Mouse (Mus musculus): ENCODE measurements around the gene Bcl6b. TPM values are rescaled to one million over a fixed set of nuclear protein-coding genes. Genes with fewer than 3 reads are reported as not detected.

Gene Bcl6b
- polyA plus RNA-seq, 1 experiment, result 1.6 TPM

- H3K27me3 ChIP-seq (ENCODE audit: control insufficient read depth, insufficient read depth, low read length), result no peaks in the 10 kb centered on the region
- DNase-seq, result no peak
- WGBS, result 77% methylated on average over 11 of the region's 11 CpGs
- peaks cover 15% of the 10 kb centered on the region for H3K4me1 ChIP-seq (replicated peaks; ENCODE audit: control insufficient read depth, insufficient read depth, low read length)
- no peaks in the 10 kb centered on the region for H3K36me3 ChIP-seq (ENCODE audit: control insufficient read depth, insufficient read depth, low read length)
- no peak overlapping the region for H3K27ac ChIP-seq (ENCODE audit: control insufficient read depth, insufficient read depth, low read length)
- TF ChIP-seq POLR2A (IDR thresholded peaks at IDR 0.05; ENCODE audit: control insufficient read depth, extremely low read depth, insufficient read depth, low read length, poor library complexity), result no peak
- no peak for TF ChIP-seq CTCF (IDR thresholded peaks at IDR 0.05; ENCODE audit: borderline replicate concordance, control insufficient read depth, extremely low read depth, insufficient read depth, low read length, poor library complexity)
- H3K4me3 ChIP-seq (ENCODE audit: control insufficient read depth, insufficient read depth, low read length), result no peak overlapping the region
Measured at GRCm38 (mm10) chr11:70242591-70242990, 13.0 kb upstream of the Bcl6b start.

- Histone ChIP-seq H3K4me1 (replicated peaks; ENCODE audit: control insufficient read depth, insufficient read depth, low read length) (peaks cover 21% of the 10 kb centered on the region), H3K36me3 (ENCODE audit: control insufficient read depth, insufficient read depth, low read length) (no peaks in the 10 kb centered on the region)
- 1% methylated on average over 32 of the region's 35 CpGs for WGBS
Measured at GRCm38 (mm10) chr11:70239541-70240279, 10.1 kb upstream of the Bcl6b start, which contains the start of the genes Gm21988 and Rnasek. Gene Gm21988 (minus strand): TSS chr11:70239830. Gene Rnasek (minus strand): TSS chr11:70239842.

GRCm38 (mm10) chr11:70238591-70239440, 9.2 kb upstream of the Bcl6b start:
- DNase-seq, result no peak
- H3K36me3 ChIP-seq (ENCODE audit: control insufficient read depth, insufficient read depth, low read length), result no peaks in the 10 kb centered on the region
- H3K27ac ChIP-seq (ENCODE audit: control insufficient read depth, insufficient read depth, low read length), result peak overlapping the region; percentile 76
- H3K4me1 ChIP-seq (replicated peaks; ENCODE audit: control insufficient read depth, insufficient read depth, low read length), result peaks cover 21% of the 10 kb centered on the region
- no peak for TF ChIP-seq CTCF (IDR thresholded peaks at IDR 0.05; ENCODE audit: borderline replicate concordance, control insufficient read depth, extremely low read depth, insufficient read depth, low read length, poor library complexity)
- TF ChIP-seq POLR2A (IDR thresholded peaks at IDR 0.05; ENCODE audit: control insufficient read depth, extremely low read depth, insufficient read depth, low read length, poor library complexity), result no peak
- no peaks in the 10 kb centered on the region for H3K27me3 ChIP-seq (ENCODE audit: control insufficient read depth, insufficient read depth, low read length)
- 13% methylated on average over 23 of the region's 23 CpGs for WGBS
- peak overlapping the region; percentile 96 for H3K4me3 ChIP-seq (ENCODE audit: control insufficient read depth, insufficient read depth, low read length)

More at GRCm38 (mm10) chr11:70239541-70240279, 10.1 kb upstream of the Bcl6b start, which contains the start of the genes Gm21988 and Rnasek:
- TF ChIP-seq CTCF (IDR thresholded peaks at IDR 0.05; ENCODE audit: borderline replicate concordance, control insufficient read depth, extremely low read depth, insufficient read depth, low read length, poor library complexity) (no peak), POLR2A (IDR thresholded peaks at IDR 0.05; ENCODE audit: control insufficient read depth, extremely low read depth, insufficient read depth, low read length, poor library complexity) (no peak)
- peak within 1 kb of the TSS; percentile 96 for H3K4me3 ChIP-seq (ENCODE audit: control insufficient read depth, insufficient read depth, low read length)
- peak within 1 kb of the TSS; percentile 76 for H3K27ac ChIP-seq (ENCODE audit: control insufficient read depth, insufficient read depth, low read length)
- no peaks in the 10 kb centered on the region for H3K27me3 ChIP-seq (ENCODE audit: control insufficient read depth, insufficient read depth, low read length)
- DNase-seq, result peak; percentile 77

- H3K27ac ChIP-seq (ENCODE audit: control insufficient read depth, insufficient read depth, low read length), result peak within 1 kb of the TSS; percentile 76
- under 1% methylated on average over 70 of the region's 70 CpGs for WGBS
- H3K4me3 ChIP-seq (ENCODE audit: control insufficient read depth, insufficient read depth, low read length), result peak within 1 kb of the TSS; percentile 72
- H3K4me1 ChIP-seq (replicated peaks; ENCODE audit: control insufficient read depth, insufficient read depth, low read length), result peaks cover 21% of the 10 kb centered on the region
- H3K36me3 ChIP-seq (ENCODE audit: control insufficient read depth, insufficient read depth, low read length), result no peaks in the 10 kb centered on the region
- no peaks in the 10 kb centered on the region for H3K27me3 ChIP-seq (ENCODE audit: control insufficient read depth, insufficient read depth, low read length)
- DNase-seq, result peak; percentile 99
- TF ChIP-seq CTCF (IDR thresholded peaks at IDR 0.05; ENCODE audit: borderline replicate concordance, control insufficient read depth, extremely low read depth, insufficient read depth, low read length, poor library complexity) (peak; percentile 81), POLR2A (IDR thresholded peaks at IDR 0.05; ENCODE audit: control insufficient read depth, extremely low read depth, insufficient read depth, low read length, poor library complexity) (peak; percentile 77)
Measured at GRCm38 (mm10) chr11:70237457-70238167, 8.0 kb upstream of the Bcl6b start, which contains the start of gene 0610010K14Rik. Gene 0610010K14Rik (minus strand): TSS chr11:70237914.

GRCm38 (mm10) chr11:70236717-70237116, 7.1 kb upstream of the Bcl6b start:
- WGBS, result 82% methylated on average over 7 of the region's 7 CpGs
- peaks cover 21% of the 10 kb centered on the region for H3K4me1 ChIP-seq (replicated peaks; ENCODE audit: control insufficient read depth, insufficient read depth, low read length)
- no peak overlapping the region for H3K4me3 ChIP-seq (ENCODE audit: control insufficient read depth, insufficient read depth, low read length)
- TF ChIP-seq CTCF (IDR thresholded peaks at IDR 0.05; ENCODE audit: borderline replicate concordance, control insufficient read depth, extremely low read depth, insufficient read depth, low read length, poor library complexity) (no peak), POLR2A (IDR thresholded peaks at IDR 0.05; ENCODE audit: control insufficient read depth, extremely low read depth, insufficient read depth, low read length, poor library complexity) (no peak)
- DNase-seq, result no peak
- H3K36me3 ChIP-seq (ENCODE audit: control insufficient read depth, insufficient read depth, low read length), result no peaks in the 10 kb centered on the region
- H3K27me3 ChIP-seq (ENCODE audit: control insufficient read depth, insufficient read depth, low read length), result no peaks in the 10 kb centered on the region
- no peak overlapping the region for H3K27ac ChIP-seq (ENCODE audit: control insufficient read depth, insufficient read depth, low read length)

Data from thymus, adult 2 months (tissue).